Mouse (Mus musculus) kidney, postnatal 0 days (tissue): ENCODE results near the gene Ppil1. TPM values are rescaled to one million over a fixed set of nuclear protein-coding genes. Genes with fewer than 3 reads are reported as not detected.
A peak's percentile ranks its signal among the peaks of the same experiment; 100 is the strongest.

ENCODE experiments used
- ATAC-seq: fragments of 200-750 bp; cut with Nextera tagmentation; replicated peaks from 2 replicates; pipeline ENCODE4 v1.8.0; 2017; ENCODE audit warnings: low read depth, moderate number of reproducible peaks, moderate TSS enrichment, moderate library complexity; ENCODE audit not compliant: low FRiP score
- DNase-seq: peaks from one replicate; pipeline ENCODE4 v3.0.0-alpha.2; 2016; ENCODE audit warnings: low spot score
- H3K27ac ChIP-seq: fragments of 300-500 bp; sonication (generic); 2 replicates; pipeline ENCODE4 v1.5.1; 2014; ENCODE audit warnings: mild to moderate bottlenecking
- H3K27me3 ChIP-seq: fragments of 300-500 bp; sonication (generic); 2 replicates; pipeline ENCODE4 v1.6.1; 2014; ENCODE audit warnings: low read length, mixed read lengths; ENCODE audit not compliant: insufficient read depth
- H3K36me3 ChIP-seq: fragments of 300-500 bp; sonication (generic); 2 replicates; pipeline ENCODE4 v1.6.1; 2014; ENCODE audit warnings: low read length, mixed read lengths; ENCODE audit not compliant: insufficient read depth
- H3K4me1 ChIP-seq: fragments of 300-500 bp; sonication (generic); replicated peaks from 2 replicates; pipeline ENCODE4 v1.6.1; 2014; ENCODE audit warnings: antibody characterized with exemption, low read length, mixed read lengths; ENCODE audit not compliant: insufficient read depth
- H3K4me2 ChIP-seq: fragments of 300-500 bp; sonication (generic); 2 replicates; pipeline ENCODE4 v1.6.1; 2014; ENCODE audit warnings: mild to moderate bottlenecking, low read length, moderate library complexity, mixed read lengths
- H3K4me3 ChIP-seq: fragments of 300-500 bp; sonication (generic); replicated peaks from 2 replicates; pipeline ENCODE4 v1.5.1; 2014; ENCODE audit warnings: low read depth, low read length
- H3K9ac ChIP-seq: fragments of 300-500 bp; sonication (generic); 2 replicates; pipeline ENCODE4 v1.6.1; 2014; ENCODE audit warnings: low read depth, low read length
- H3K9me3 ChIP-seq: fragments of 300-500 bp; sonication (generic); replicated peaks from 2 replicates; pipeline ENCODE4 v1.6.1; 2016; ENCODE audit warnings: low read length, inconsistent platforms, mixed read lengths
- CTCF ChIP-seq: IDR thresholded peaks from 2 replicates; pipeline ENCODE4 v1.5.1; 2016; ENCODE audit warnings: antibody characterized with exemption, low read depth, mild to moderate bottlenecking, moderate library complexity
- WGBS: fragments of 180-500 bp; shearing (Covaris S2); extraction: QIAGEN DNeasy Blood & Tissue Kit; methylation state at CpG from one replicate; pipeline ENCODE4 v1.1.7; 2014; 5-methylcytosine and 5-hydroxymethylcytosine counted together
- polyA plus RNA-seq: library from polyadenylated mRNA; unstranded; fragments of >200 nt; fragmentation: Nextera tagmentation; extraction: Ambion mirVana; gene quantifications from 2 replicates; pipeline ENCODE4 v1.2.1, GENCODE M21; 2015

The Ppil1 gene
- polyA plus RNA-seq, 1 experiment from 2014 or later: 108 TPM

- H3K27me3 ChIP-seq: no peaks in the 10 kb centered on the region
- no peak overlapping the region for H3K27ac ChIP-seq
- H3K9me3 ChIP-seq: no peaks in the 10 kb centered on the region
- WGBS: 37% methylated on average over 7 of the region's 7 CpGs
- peaks cover 7% of the 10 kb centered on the region; the same call in 1 of the 2 replicates for H3K36me3 ChIP-seq
- DNase-seq: peak; percentile 36
- H3K4me3 ChIP-seq: no peak overlapping the region
- no peak for ATAC-seq
- H3K4me2 ChIP-seq: no peak overlapping the region
- no peaks in the 10 kb centered on the region; the same call in 1 of the 2 replicates for H3K4me1 ChIP-seq
- no peak for TF ChIP-seq CTCF
- no peak overlapping the region for H3K9ac ChIP-seq
Measured at GRCm38 (mm10) chr17:29245725-29246124, 18.3 kb downstream of the Ppil1 start.

GRCm38 (mm10) chr17:29244912-29245311, 19.1 kb downstream of the Ppil1 start:
- H3K27me3 ChIP-seq: no peaks in the 10 kb centered on the region
- WGBS: 25% methylated on average over 11 of the region's 12 CpGs
- no peak overlapping the region for H3K9ac ChIP-seq
- TF ChIP-seq CTCF: no peak
- H3K4me1 ChIP-seq: no peaks in the 10 kb centered on the region; the same call in 1 of the 2 replicates
- H3K4me2 ChIP-seq: no peak overlapping the region
- no peaks in the 10 kb centered on the region for H3K9me3 ChIP-seq
- H3K4me3 ChIP-seq: no peak overlapping the region
- no peak overlapping the region for H3K27ac ChIP-seq
- H3K36me3 ChIP-seq: no peaks in the 10 kb centered on the region
- DNase-seq (no peak), ATAC-seq (no peak)

GRCm38 (mm10) chr17:29238421-29238945, 25.5 kb downstream of the Ppil1 start:
- Histone ChIP-seq H3K4me1 (peaks cover 7% of the 10 kb centered on the region; the same call in 1 of the 2 replicates), H3K27me3 (peaks cover 8% of the 10 kb centered on the region; the same call in 1 of the 2 replicates), H3K4me3 (peak overlapping the region; percentile 61), H3K9me3 (no peaks in the 10 kb centered on the region), H3K36me3 (no peaks in the 10 kb centered on the region), H3K4me2 (peak overlapping the region; percentile 100), H3K27ac (no peak overlapping the region), H3K9ac (peak overlapping the region; percentile 54)
- DNase-seq: no peak
- ATAC-seq: no peak
- TF ChIP-seq CTCF: no peak
- WGBS: 3% methylated on average over 22 of the region's 23 CpGs

GRCm38 (mm10) chr17:29237772-29238420, 26.1 kb downstream of the Ppil1 start, which contains the start of gene Cpne5:
TSS of gene Cpne5 (minus strand) at chr17:29238167.
- Histone ChIP-seq H3K36me3 (no peaks in the 10 kb centered on the region), H3K27me3 (peaks cover 8% of the 10 kb centered on the region; the same call in 1 of the 2 replicates), H3K4me3 (peak within 1 kb of the TSS; percentile 61), H3K27ac (no peak within 1 kb of the TSS), H3K4me1 (peaks cover 7% of the 10 kb centered on the region; the same call in 1 of the 2 replicates), H3K9me3 (no peaks in the 10 kb centered on the region), H3K9ac (peak within 1 kb of the TSS; percentile 54), H3K4me2 (peak within 1 kb of the TSS; percentile 100)
- DNase-seq: no peak
- 2% methylated on average over 52 of the region's 73 CpGs for WGBS
- no peak for TF ChIP-seq CTCF
- peak; percentile 37; the same call in 1 of the 2 replicates for ATAC-seq

GRCm38 (mm10) chr17:29237267-29237771, 26.7 kb downstream of the Ppil1 start:
- H3K9ac ChIP-seq: peak overlapping the region; percentile 54
- H3K27me3 ChIP-seq: peaks cover 8% of the 10 kb centered on the region; the same call in 1 of the 2 replicates
- 2% methylated on average over 28 of the region's 32 CpGs for WGBS
- H3K9me3 ChIP-seq: no peaks in the 10 kb centered on the region
- no peak overlapping the region for H3K27ac ChIP-seq
- no peak for TF ChIP-seq CTCF
- DNase-seq: no peak
- no peaks in the 10 kb centered on the region for H3K36me3 ChIP-seq
- 0 out of 2 replicates have a peak, but pooled peaks have one; percentile 7 for ATAC-seq
- H3K4me3 ChIP-seq: peak overlapping the region; percentile 61
- peak overlapping the region; percentile 100 for H3K4me2 ChIP-seq
- H3K4me1 ChIP-seq: peaks cover 7% of the 10 kb centered on the region; the same call in 1 of the 2 replicates

- Histone ChIP-seq H3K36me3 (no peaks in the 10 kb centered on the region), H3K9ac (no peak overlapping the region), H3K27ac (no peak overlapping the region), H3K27me3 (peaks cover 8% of the 10 kb centered on the region; the same call in 1 of the 2 replicates), H3K4me2 (0 out of 2 replicates have a peak overlapping the region, but pooled peaks have one; percentile 2), H3K4me1 (peaks cover 7% of the 10 kb centered on the region; the same call in 1 of the 2 replicates), H3K9me3 (no peaks in the 10 kb centered on the region), H3K4me3 (no peak overlapping the region)
- no peak for DNase-seq
- ATAC-seq: no peak
- 66% methylated on average over 7 of the region's 7 CpGs for WGBS
- no peak for TF ChIP-seq CTCF
Measured at GRCm38 (mm10) chr17:29236111-29236510, 27.9 kb downstream of the Ppil1 start.
